Mouse (Mus musculus): ENCODE data around the gene Saa3. TPM values are rescaled to one million over a fixed set of nuclear protein-coding genes. Genes with fewer than 3 reads are reported as not detected.
A peak's percentile ranks its signal among the peaks of the same experiment; 100 is the strongest.

The Saa3 gene
- polyA plus RNA-seq (2012; fragmentation: generic; extraction: Trizol): 4.3 TPM

DNA sequence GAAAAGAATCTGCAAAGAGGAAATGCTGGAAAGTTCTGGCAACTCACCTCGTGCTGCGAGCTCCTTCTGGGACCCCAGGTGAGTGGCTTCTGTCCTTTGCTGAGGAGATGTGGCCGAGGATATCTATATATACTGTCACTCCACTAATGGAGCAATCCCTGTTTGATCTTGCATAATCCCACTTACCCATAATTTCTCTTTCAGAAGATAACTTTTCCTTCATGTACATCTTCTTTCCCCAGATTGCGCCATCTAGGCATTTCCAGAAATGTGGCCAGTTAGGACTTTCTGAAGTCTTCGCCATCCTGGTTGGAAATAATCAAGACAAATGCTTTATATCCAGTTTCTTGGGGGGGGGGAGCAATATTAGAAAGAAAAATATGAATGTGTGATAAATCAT, at the start of gene Saa3:
Gene Saa3, minus strand, starts transcription at position 101 of the 400 bp plus-strand sequence.
- TF ChIP-seq MYOD1 (IDR thresholded peaks at IDR 0.05; ENCODE audit: control insufficient read depth in 1 of 3, insufficient read length in 2 of 3, low read depth in 2 of 3): no peak
- no peak for TF ChIP-seq SRF (IDR thresholded peaks at IDR 0.05; ENCODE audit: control insufficient read depth, insufficient read length, low read depth)
- no peak for TF ChIP-seq POLR2AphosphoS2 (IDR thresholded peaks at IDR 0.05; ENCODE audit: insufficient read length, low read depth)
- no peak for TF ChIP-seq USF1 (IDR thresholded peaks at IDR 0.05; ENCODE audit: low read depth)
- no peak for TF ChIP-seq TCF12 (IDR thresholded peaks at IDR 0.05; ENCODE audit: insufficient read depth, poor library complexity, severe bottlenecking)
- no peak for TF ChIP-seq TCF3 (IDR thresholded peaks at IDR 0.05; ENCODE audit: insufficient read length, low read depth)
- no peak for TF ChIP-seq CEBPB (IDR thresholded peaks at IDR 0.05; ENCODE audit: insufficient read depth, poor library complexity, severe bottlenecking)
- no peak for TF ChIP-seq MYOG (IDR thresholded peaks at IDR 0.05; ENCODE audit: control insufficient read depth in 1 of 3, insufficient read depth in 1 of 3, insufficient read length in 2 of 3, low read depth in 2 of 3)
- no peak for TF ChIP-seq E2F4 (IDR thresholded peaks at IDR 0.05; ENCODE audit: insufficient read depth)
- TF ChIP-seq POLR2A (IDR thresholded peaks at IDR 0.05; ENCODE audit: insufficient read length, low read depth): no peak
- no peak for TF ChIP-seq MAX (IDR thresholded peaks at IDR 0.05; ENCODE audit: low read depth)
- TF ChIP-seq REST (IDR thresholded peaks at IDR 0.05; ENCODE audit: insufficient read depth, insufficient read length): no peak
- no peak within 1 kb of the TSS for H3K4me2 ChIP-seq (ENCODE audit: low read depth)
- H3K4me3 ChIP-seq: no peak within 1 kb of the TSS
- no peaks in the 10 kb centered on the region for H3K36me3 ChIP-seq (ENCODE audit: control insufficient read depth, insufficient read depth)
- no peak within 1 kb of the TSS for H3ac ChIP-seq (ENCODE audit: control insufficient read depth, insufficient read length)
- no peaks in the 10 kb centered on the region for H3K27me3 ChIP-seq (ENCODE audit: control insufficient read depth, insufficient read depth, insufficient read length)
- H3K79me2 ChIP-seq (ENCODE audit: control insufficient read depth, insufficient read depth): no peaks in the 10 kb centered on the region

DNA sequence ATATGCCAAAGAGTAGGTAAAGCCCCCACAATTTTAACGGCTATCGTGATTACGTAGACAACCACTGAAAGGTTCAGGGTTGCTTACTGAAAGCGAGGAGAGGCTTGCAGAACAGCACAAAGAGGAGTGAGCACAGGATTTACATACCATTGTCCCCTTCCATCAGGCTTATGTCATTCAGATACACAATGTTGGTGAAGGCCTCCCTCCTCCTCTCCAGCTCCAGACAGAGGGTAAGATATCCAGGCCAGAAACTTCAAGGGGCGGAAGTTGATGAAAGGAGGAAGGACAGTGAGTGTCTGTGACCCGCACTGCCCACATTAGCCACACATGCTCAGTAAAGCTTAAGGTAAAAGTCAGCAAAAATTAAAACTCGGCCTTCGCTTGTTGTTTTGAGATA, 49.2 kb upstream of the Saa3 start:
- H3K36me3 ChIP-seq (ENCODE audit: control insufficient read depth, insufficient read depth): peaks cover 18% of the 10 kb centered on the region
- no peaks in the 10 kb centered on the region for H3K27me3 ChIP-seq (ENCODE audit: control insufficient read depth, insufficient read depth, insufficient read length)
- no peak overlapping the region for H3K4me3 ChIP-seq
- H3ac ChIP-seq (ENCODE audit: control insufficient read depth, insufficient read length): no peak overlapping the region
- TF ChIP-seq POLR2A (IDR thresholded peaks at IDR 0.05; ENCODE audit: insufficient read length, low read depth): no peak
- no peak for TF ChIP-seq E2F4 (IDR thresholded peaks at IDR 0.05; ENCODE audit: insufficient read depth)
- no peak for TF ChIP-seq SRF (IDR thresholded peaks at IDR 0.05; ENCODE audit: control insufficient read depth, insufficient read length, low read depth)
- no peak for TF ChIP-seq TCF12 (IDR thresholded peaks at IDR 0.05; ENCODE audit: insufficient read depth, poor library complexity, severe bottlenecking)
- H3K4me2 ChIP-seq (ENCODE audit: low read depth): no peak overlapping the region
- no peaks in the 10 kb centered on the region for H3K79me2 ChIP-seq (ENCODE audit: control insufficient read depth, insufficient read depth)

DNA sequence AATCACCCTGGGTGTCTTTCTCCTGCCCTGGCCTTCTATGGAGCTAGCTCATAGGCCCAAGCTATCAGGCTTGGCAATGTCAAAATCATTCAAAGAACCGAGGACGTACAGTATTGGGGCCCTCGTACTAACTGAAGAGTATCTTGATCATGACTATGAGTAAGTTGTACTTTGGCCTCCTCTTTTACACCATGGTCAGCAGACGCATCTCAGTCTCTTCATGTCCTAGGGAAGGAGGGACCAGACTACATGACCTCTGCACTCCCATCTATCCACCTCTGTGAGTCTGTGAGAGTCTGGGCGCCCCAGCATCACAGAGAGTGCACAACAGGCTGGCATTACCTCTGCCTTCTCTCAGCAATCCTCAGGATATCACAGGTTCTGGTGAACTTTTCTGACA, 47.1 kb upstream of the Saa3 start:
- H3K4me3 ChIP-seq: no peak overlapping the region
- TF ChIP-seq POLR2AphosphoS2 (IDR thresholded peaks at IDR 0.05; ENCODE audit: insufficient read length, low read depth): no peak
- no peak for TF ChIP-seq POLR2A (IDR thresholded peaks at IDR 0.05; ENCODE audit: insufficient read length, low read depth)
- no peak for TF ChIP-seq CEBPB (IDR thresholded peaks at IDR 0.05; ENCODE audit: insufficient read depth, poor library complexity, severe bottlenecking)
- no peak for TF ChIP-seq USF1 (IDR thresholded peaks at IDR 0.05; ENCODE audit: low read depth)
- TF ChIP-seq SRF (IDR thresholded peaks at IDR 0.05; ENCODE audit: control insufficient read depth, insufficient read length, low read depth): no peak
- TF ChIP-seq E2F4 (IDR thresholded peaks at IDR 0.05; ENCODE audit: insufficient read depth): no peak
- TF ChIP-seq MYOD1 (IDR thresholded peaks at IDR 0.05; ENCODE audit: control insufficient read depth in 1 of 3, insufficient read length in 2 of 3, low read depth in 2 of 3): no peak
- H3K27me3 ChIP-seq (ENCODE audit: control insufficient read depth, insufficient read depth, insufficient read length): no peaks in the 10 kb centered on the region
- H3K36me3 ChIP-seq (ENCODE audit: control insufficient read depth, insufficient read depth): peaks cover 6% of the 10 kb centered on the region
- no peak overlapping the region for H3ac ChIP-seq (ENCODE audit: control insufficient read depth, insufficient read length)
- H3K79me2 ChIP-seq (ENCODE audit: control insufficient read depth, insufficient read depth): no peaks in the 10 kb centered on the region
- H3K4me2 ChIP-seq (ENCODE audit: low read depth): no peak overlapping the region

DNA sequence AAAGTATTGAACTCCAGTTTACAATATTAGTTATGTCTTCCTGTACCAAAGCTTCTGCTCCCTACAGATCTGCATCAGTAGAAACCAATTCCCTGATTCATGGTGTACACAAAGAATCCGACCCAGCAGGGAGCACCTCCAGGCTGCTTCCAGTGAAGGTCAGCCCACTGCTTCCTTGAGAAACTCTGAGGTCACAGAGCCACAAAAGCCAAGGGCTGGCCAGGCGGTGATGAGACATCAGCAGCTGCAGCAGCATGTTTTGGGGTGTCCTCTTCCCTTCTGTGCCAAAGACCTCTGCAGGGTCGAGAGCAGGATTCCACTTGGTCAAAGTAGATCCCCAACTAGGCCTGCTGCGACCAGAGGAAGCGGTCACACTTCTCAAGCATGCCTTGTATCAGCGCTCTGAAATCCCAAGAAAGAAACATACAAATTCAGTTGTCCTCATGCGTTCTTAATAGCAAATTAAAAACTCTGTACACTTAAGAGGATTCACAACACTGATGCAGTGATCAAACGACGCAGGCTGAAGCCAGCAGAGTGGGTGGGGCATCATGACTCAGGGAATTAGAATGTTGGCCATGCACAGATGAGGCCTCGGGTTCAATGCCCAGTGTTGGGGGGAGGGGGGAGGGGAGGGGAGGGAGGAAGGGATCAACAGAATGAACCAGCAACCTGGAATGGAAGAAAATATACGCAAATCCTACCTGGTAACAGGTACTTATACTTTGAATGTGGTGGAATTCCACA, 45.7 kb upstream of the Saa3 start:
- no peaks in the 10 kb centered on the region for H3K79me2 ChIP-seq (ENCODE audit: control insufficient read depth, insufficient read depth)
- H3ac ChIP-seq (ENCODE audit: control insufficient read depth, insufficient read length): no peak overlapping the region
- peak overlapping the region; percentile 53 for H3K4me2 ChIP-seq (ENCODE audit: low read depth)
- peak; percentile 12 for TF ChIP-seq TCF3 (IDR thresholded peaks at IDR 0.05; ENCODE audit: insufficient read length, low read depth)
- TF ChIP-seq MYOG (IDR thresholded peaks at IDR 0.05; ENCODE audit: control insufficient read depth in 1 of 3, insufficient read depth in 1 of 3, insufficient read length in 2 of 3, low read depth in 2 of 3): peak; percentile 23 to 88 (median 44)
- peak; percentile 60 to 95 (median 89) for TF ChIP-seq MYOD1 (IDR thresholded peaks at IDR 0.05; ENCODE audit: control insufficient read depth in 1 of 3, insufficient read length in 2 of 3, low read depth in 2 of 3)
- TF ChIP-seq E2F4 (IDR thresholded peaks at IDR 0.05; ENCODE audit: insufficient read depth): no peak
- H3K36me3 ChIP-seq (ENCODE audit: control insufficient read depth, insufficient read depth): no peaks in the 10 kb centered on the region
- H3K27me3 ChIP-seq (ENCODE audit: control insufficient read depth, insufficient read depth, insufficient read length): no peaks in the 10 kb centered on the region
- H3K4me3 ChIP-seq: no peak overlapping the region

DNA sequence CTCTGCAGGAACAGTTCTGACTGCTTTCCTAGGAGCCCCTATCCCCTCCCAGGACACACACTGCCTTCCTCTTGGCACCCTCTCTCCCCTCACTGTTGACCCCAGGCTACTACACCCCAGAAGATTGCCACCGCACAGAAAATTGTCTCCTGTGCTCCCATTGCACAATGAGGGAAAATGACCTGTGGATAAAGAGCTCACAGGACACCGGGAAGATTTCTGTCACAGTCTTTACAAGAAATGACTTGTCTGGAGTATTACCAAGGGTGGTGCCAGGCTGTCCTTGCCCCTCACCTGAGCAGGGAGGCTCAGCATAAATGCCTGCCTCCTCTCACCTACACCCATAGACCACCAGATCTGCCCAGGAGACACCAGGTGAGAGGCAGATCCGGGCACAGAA, 36.0 kb upstream of the Saa3 start, which contains the start of gene Saa2:
Gene Saa2, plus strand, starts transcription at position 301 of the 400 bp plus-strand sequence.
- Histone ChIP-seq H3K36me3 (ENCODE audit: control insufficient read depth, insufficient read depth) (no peaks in the 10 kb centered on the region), H3K4me2 (ENCODE audit: low read depth) (no peak within 1 kb of the TSS), H3K4me3 (no peak within 1 kb of the TSS), H3K79me2 (ENCODE audit: control insufficient read depth, insufficient read depth) (no peaks in the 10 kb centered on the region), H3ac (ENCODE audit: control insufficient read depth, insufficient read length) (no peak within 1 kb of the TSS), H3K27me3 (ENCODE audit: control insufficient read depth, insufficient read depth, insufficient read length) (no peaks in the 10 kb centered on the region)
- TF ChIP-seq TCF3 (IDR thresholded peaks at IDR 0.05; ENCODE audit: insufficient read length, low read depth): no peak

Measured in myocyte (in vitro differentiated cells).